Mouse (Mus musculus) fibroblast of lung, adult 2 months (primary cell): ENCODE results near the gene Ep300.
"Not testable (repeated sequence)": the region's sequence is repeated elsewhere in the genome, so short reads cannot be mapped to it uniquely, and the experiment has no call there.

Experiments
- DNase-seq: peaks from one replicate; pipeline ENCODE4 v3.0.0-alpha.2; 2011; ENCODE audit warnings: low read depth

The Ep300 gene

DNA sequence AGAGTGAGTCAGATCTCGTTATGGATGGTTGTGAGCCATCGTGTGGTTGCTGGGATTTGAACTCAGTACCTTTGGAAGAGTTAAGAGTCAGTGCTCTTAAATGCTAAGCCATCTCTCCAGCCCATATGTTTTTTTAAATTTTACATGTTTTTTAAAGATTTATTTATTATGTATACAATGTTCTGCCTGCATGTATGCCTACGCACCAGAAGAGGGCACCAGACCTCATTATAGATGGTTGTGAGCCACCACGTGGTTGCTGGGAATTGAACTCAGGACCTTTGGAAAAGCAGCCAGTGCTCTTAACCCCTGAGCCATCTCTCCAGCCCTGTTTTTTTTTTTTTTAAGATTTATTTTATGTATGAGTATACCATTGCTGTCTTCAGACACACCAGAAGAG lies 116.2 kb downstream of the Ep300 start:
- not testable (repeated sequence) for DNase-seq
